Mouse (Mus musculus): ENCODE data around the gene Rpl23.
"Not testable (repeated sequence)": the region's sequence is repeated elsewhere in the genome, so short reads cannot be mapped to it uniquely, and the experiment has no call there.

The Rpl23 gene

DNA sequence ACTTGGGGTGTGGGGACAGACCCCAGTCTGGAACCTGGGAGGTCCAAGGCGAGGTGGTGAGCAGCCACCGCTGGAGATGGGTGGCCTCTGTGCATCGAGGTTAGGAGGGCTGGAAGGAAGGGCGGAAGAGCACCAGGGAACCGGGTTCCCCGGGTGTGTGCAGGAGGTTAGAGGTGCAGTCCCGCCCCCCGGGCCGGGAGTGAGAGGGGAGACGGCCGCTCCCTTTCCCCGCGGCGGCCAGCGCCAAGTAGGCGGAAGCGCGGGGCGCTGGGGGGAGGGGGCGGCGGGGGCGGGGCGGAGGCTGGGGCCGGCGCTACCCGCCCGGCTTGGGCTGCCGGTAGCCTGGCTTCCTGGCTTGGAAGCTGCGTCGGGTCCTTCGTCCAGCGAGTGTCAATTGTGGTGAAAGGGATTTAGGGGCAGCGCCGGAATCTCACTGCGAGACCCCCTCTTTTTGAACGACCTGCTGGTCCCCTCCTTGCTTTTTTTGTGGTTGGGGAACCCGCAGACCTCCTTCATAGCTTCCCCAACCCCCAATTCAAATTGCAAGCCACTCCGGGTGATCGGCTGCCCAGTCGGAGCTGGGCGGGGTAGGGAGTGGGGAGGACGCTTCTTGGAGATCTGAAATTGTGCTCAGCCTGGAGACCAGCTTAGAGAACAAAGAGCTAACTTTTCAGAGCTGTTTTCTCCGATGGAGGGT, 17.9 kb upstream of the Rpl23 start:
- peak; percentile 44 to 50 for DNase-seq (ENCODE audit: low spot score in 2 of 2)

DNA sequence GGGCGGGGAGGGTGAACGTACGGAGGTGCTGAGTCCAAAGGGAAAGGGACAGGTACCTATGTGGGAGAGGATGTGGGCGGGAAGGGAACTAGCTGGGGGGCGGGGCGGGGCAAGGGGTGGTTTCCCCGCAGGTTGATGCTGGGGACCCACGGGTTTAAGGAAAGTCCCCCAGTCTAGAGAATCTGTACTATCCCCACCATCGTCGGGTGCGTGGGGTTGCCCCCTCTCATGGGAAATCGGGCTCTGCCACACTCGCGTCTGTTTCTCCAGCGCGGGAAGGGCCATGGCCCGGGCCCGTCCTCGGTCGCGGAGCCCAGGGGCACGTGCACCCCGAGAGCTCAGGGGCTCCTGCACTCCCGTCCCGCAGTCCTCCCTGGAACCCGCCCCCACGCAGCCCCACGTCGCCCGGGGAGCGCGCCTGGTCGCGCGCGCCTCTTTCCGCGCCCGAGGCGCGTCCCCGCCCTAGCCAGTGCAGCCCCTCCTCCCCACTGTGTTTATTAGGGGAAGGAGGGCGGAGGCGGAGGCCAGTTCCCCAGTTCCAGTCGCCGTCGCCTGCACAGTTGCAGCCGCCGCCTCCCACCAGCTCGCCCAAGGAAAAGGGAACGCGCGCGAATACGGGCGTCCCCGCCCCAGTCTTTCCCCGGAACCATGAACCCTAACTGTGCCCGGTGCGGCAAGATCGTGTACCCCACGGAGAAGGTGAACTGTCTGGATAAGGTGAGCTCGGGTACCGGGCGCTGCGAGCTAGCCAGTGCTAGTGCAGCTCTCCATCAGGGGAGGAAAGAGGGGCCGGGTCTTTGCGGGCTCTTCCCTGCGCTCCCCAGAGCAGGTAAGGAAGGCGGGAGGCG, 17.1 kb upstream of the Rpl23 start:
- peak; percentile 62 to 70 for DNase-seq (ENCODE audit: low spot score in 2 of 2)

DNA sequence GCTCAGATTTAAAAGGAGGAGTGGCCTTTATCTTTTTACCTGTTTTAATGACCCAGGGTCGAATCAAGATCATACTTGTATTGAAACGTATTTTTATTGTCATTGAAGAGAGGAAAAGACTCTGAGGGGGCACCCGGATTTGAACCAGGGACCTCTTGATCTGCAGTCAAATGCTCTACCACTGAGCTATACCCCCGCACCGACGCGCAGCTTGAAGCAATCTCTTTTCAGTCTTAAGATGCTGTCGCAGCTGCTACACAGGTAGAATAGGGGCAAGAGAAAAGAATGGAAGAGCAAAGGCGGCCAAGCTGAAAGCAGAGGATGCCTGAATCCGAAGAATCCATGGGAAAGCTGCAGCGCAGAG, 16.5 kb upstream of the Rpl23 start, which contains the start of gene Lasp1:
Gene Lasp1, plus strand, starts transcription at position 219 of the 364 bp plus-strand sequence.
- peak; percentile 70 to 83 for DNase-seq (ENCODE audit: low spot score in 2 of 2)

DNA sequence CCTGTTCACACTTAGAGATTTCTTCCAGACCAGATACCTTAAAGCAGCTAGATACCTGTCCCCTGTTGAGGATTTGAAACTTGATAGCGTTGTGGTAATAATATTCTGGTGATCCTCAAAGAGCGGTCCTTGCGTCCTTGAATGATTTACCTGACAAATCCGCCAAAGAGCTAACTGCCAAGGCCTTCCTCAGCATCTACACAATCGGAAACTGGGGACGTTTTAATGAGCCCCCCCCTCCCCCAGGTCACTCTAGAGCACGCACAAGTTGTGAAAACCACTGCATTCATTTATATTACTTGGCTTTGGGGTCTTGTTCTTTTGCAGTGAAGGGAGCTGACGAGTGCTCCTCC, 15.8 kb upstream of the Rpl23 start:
- no peak for DNase-seq (ENCODE audit: low spot score in 2 of 2)

DNA sequence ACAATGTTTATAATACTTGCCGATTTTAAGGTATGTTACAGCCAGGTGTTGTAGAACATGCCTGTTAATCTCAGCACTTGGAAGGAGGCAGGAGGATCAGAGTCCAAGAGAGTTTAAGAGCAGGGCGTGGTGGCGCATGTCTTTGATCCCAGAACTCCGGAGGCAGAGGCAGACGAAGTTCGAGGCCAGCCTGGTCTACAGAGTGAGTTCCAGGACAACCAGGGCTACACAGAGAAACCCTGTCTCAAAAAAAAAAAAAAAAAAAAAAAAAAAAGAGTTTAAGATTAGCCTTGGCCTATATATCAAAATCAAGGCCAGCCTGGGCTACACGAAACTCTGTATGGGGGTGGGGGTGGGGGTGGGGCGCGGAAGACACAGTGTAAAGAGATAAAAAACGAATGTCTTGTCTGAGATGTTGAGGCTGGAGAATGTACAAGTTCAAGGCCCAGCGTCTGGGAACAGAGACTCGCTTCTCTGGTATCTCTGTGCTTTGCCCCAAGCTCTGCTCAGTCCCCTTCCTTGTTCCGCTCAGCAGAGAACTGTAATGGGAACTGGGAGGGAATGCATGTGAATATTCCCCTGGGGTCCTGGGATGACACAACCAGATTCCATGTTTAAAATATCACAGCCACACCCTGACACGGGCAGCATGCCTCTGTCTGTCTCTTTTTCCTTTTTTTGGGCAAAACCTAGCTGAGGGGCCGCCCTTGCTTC, 15.3 kb upstream of the Rpl23 start:
- no peak for DNase-seq (ENCODE audit: low spot score in 2 of 2)

DNA sequence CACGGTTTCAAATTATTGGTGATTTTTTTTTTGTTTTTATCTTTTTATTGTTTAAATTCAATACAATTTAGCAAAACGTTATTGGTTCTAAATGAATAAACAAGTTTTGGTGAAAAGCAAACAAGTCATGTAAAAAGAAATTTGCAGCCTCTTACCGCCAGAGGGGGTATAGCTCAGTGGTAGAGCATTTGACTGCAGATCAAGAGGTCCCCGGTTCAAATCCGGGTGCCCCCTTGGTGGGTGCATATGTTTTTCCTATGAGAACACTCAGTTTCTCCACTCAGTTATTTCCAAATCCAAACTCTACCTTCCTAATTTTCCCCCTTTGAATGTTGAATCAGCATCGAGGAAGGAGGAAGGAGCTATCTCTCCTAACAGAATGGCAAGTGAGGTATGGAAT, 14.7 kb upstream of the Rpl23 start:
- DNase-seq (ENCODE audit: low spot score in 2 of 2): peak; percentile 32 to 63

DNA sequence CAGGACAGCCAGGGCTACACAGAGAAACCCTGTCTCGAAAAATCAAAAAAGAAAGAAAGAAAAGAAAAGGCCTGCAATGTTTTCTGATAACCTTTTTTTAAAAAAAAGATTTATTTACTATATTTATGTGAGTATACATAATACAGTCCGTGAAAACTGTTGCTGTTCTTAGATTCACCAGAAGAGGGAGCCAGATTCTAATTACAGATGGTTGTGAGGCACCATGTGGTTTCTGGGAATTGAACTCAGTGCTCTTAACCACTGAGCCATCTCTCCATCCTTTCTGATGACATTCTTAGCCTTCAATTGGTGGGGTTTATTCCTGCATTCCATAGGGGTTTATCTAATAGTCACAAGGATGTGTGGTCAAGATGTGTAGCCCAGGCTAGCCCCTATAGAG, 10.9 kb upstream of the Rpl23 start:
- peak in 1 of 2 experiments; percentile 31 for DNase-seq (ENCODE audit: low spot score in 2 of 2)

DNA sequence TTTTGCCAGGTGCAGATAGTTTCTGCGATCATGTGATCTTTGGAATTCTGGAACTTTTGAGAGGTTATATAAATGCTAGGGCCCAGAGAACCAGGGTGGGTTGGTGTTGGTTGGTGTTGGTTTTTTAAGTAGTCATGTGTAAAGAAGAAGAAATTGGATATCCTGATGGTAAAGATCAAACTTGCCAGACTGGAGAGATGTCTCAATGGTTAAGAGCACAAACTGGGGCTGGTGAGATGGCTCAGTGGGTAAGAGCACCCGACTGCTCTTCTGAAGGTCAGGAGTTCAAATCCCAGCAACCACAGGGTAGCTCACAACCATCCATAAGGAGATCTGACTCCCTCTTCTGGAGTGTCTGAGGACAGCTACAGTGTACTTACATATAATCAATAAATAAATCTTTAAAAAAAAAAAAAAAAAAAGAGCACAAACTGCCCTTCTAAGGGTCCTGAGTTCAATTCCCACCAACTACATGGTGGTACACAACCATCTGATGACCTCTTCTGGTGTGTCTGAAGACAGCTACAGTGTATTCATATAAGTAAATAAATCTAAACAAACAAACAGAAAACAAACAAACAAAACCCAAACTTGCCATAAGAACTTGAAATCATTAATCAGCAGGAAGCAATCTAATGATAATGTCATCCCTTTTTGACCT, 8.7 kb upstream of the Rpl23 start:
- not testable (repeated sequence) for DNase-seq (ENCODE audit: low spot score in 2 of 2)

DNA sequence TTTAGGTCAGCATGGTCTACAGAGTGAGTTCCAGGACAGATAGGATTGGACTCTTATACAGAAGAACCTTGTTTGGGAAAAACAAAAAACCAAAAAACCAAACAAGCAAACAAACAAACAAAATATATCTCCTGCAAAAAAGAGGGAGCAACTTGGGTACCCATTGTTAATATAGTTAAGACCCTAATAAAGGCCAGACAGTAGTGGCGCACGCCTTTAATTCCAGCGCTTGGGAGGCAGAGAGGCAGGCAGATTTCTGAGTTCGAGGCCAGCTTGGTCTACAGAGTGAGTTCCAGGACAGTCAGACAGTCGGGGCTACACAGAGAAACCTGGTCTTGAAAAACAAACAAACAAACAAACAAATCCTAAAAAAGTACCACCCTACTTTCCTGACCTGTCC, 7.5 kb upstream of the Rpl23 start:
- no peak for DNase-seq (ENCODE audit: low spot score in 2 of 2)

DNA sequence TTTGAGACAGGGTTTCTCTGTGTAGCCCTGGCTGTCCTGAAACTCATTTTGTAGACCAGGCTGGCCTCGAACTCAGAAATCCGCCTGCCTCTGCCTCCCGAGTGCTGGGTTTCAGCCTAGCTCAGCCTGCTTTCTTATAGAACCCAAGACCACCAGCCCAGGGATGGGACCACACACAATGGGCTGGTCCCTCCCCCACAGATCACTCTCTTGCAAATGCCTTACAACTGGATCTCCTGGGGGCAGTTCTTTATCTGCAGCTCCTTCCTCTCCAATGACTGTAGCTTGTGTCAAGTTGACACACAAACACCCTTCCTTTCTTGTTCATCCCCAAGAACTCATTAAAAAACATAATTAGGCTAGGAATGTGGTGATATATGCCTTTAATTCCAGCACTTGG, 5.7 kb upstream of the Rpl23 start:
- no peak for DNase-seq (ENCODE audit: low spot score in 2 of 2)

DNA sequence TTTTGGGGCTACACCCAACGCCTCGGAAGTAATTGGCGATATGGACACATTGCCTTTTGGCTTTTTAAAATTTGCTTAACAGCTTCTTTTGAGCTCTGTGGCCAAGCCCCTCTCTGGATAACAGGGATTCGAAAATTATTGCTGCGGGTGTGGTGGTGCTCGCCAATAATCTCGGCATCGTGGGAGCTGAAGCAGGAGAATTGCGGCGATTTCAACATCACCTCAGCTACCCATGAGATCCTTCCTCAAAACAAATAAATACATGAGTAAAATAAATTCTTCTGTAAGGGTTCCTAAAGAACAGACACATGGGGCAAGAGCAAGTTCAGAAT, 293 bp upstream of the Rpl23 start:
- no peak for DNase-seq (ENCODE audit: low spot score in 2 of 2)

DNA sequence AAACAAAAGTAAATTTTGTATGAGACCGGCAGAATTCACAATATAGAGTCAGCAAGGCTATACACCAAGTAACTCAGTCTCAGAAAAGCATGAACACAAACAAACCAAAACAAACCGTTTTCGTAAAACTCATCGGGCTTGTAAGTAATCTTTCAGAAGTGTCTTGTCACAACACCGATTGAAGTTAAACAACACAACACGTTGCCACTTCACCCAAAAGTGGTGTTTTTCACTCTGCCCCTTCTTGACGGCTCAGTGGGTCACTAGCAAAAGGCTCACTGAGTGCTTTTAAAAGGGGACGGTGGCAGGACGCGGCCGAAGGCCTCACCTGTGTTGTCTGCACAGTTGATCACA, 782 bp downstream of the Rpl23 start:
- DNase-seq (ENCODE audit: low spot score in 2 of 2): no peak

DNA sequence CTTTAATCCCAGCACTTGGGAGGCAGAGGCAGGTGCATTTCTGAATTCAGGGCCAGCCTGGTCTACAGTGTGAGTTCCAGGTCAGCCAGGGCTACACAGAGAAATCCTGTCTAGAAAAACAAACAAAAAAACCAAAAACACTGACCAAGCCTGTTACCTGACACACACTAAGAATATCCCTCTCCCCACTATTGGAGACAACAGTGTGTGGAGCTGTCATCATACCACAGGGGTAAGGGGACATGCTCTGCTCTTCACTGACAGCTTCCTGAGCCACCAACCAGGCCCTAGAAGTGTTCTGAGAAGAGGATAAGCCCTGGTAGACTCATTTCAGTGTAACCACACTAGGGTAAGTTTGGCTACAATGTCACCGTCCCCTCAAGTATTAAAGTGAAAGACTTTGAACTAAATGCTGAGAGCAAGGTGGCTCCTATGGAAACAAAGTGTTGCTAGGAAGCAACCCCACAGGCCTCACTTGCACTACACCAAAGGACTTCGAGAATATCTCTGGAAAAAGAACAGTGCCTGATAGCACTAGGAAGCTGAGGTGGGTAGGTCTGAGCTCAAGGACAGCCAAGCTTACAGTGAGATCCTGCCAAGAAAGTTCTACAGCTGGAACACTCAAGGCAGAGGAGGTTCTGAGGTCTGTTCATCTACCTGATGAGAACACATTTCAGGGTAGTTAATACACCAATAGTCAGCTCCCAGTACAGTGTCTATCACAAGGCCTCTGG, 2.1 kb downstream of the Rpl23 start:
- no peak for DNase-seq (ENCODE audit: low spot score in 2 of 2)

DNA sequence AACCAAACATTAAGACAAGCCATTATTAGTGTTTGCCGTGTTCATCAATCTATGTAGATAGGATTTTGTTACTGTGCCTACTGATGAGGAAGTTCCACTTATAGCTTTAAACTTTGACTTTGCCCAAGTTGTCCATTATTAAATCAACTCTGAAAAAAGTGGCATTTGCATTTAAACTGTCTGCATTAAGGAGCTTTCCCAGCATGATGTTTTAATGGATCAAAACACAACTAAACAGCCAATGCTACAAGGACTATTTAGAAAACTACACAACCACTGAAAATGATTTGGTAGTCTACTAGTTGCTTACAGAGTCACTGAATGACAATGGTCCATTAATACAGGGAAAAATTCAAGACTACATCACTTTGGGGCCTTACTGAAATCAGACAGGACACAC, 3.3 kb downstream of the Rpl23 start:
- no peak for DNase-seq (ENCODE audit: low spot score in 2 of 2)

DNA sequence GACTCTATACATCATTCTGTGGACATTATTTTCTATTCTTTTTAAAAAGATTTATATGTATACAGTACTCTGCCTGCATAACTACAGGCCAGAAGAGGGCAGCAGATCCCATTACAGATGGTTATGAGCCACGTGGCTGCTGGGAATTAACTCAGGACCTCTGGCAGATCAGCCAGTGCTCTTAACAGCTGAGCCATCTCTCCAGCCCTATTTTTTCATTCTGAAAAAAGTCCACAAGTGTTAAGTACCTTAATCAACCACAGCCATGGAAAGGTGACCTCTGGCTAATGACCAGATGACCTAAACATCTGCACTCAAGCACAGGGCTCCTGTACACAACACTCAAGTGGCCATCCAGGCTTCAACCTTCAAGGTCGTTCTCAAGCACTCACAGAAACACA, 5.1 kb downstream of the Rpl23 start:
- DNase-seq (ENCODE audit: low spot score in 2 of 2): no peak

DNA sequence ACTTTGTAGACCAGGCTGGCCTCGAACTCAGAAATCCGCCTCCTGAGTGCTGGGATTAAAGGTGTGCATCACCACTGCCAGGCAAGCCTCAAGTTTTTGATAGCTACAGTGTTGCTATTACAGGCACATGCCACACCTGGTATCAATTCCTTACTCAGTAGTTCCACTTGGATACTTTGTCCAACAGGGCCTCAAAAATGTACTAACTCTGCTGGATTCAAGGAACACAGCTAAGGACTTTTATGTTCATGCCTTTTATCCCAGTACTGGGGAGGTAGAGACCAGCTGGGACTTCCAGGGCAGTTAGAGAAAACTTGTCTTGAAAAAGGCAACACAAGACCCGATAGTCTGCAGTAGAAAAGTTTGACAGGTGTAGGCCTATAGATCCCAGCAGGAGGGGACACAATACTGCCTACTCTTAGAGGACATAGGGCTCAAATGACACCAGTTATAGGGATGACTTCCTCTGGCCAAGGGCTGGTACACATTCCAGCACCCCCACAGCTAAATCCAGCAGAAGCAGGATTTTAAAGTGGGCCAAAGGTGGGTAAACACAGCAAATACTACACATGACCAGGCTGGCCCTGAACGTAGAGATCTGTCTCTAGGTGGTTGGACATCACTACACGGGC, 5.6 kb downstream of the Rpl23 start:
- DNase-seq (ENCODE audit: low spot score in 2 of 2): no peak

DNA sequence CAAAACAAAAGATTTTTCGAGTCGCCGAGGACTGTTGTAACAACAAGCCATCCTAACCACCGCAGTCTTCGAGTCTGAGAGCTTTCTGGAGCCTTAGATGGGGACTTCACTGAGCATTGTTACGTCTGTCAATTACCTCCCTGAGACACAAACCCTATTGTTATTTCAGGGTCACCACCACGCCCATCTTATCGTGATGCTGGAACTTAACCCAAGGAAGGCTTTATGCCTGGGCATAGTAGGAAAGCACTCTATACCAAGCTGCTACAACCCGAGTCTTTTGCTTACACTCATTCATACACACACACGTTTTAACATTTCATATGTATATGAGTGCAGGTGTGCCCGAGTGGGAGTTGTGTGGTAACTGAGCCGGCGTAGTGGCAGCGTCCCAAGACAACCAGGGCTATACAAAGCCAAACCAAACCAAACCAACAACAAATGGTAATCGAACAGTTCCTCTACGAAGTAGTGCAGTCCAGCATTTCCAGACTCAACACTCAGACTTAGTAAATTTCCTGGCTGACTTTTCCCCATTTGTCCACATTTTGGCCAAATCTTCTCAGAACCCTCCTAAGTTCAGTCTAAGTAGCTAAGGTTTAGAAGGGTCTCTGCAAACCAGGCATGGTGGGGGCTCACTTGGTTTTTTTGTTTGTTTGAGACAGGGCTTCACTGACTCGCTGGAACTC, 6.3 kb downstream of the Rpl23 start, which contains the start of gene 1700001P01Rik:
Gene 1700001P01Rik, minus strand, starts transcription at position 111 of the 689 bp plus-strand sequence.
- no peak for DNase-seq (ENCODE audit: low spot score in 2 of 2)

DNA sequence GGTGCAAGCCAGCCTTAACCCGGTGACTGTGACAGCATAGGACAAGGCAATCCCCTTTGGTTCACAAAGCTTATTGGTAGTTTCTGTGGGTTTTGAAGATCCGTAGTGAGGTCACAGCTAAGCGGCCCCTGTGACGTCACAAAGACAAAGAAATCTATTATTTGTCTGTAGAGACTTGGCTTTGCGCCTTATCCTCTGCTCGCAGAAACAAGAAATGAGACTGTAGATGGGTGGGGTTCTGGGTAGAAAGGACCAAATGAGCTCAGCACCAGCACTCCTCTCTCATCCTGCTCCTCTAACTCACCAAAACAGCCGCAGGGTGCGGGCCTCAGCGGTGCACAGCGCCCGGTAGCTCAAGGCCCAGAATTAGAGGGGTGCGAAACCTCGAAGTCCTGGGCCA, 7.1 kb downstream of the Rpl23 start:
- DNase-seq (ENCODE audit: low spot score in 2 of 2): no peak

DNA sequence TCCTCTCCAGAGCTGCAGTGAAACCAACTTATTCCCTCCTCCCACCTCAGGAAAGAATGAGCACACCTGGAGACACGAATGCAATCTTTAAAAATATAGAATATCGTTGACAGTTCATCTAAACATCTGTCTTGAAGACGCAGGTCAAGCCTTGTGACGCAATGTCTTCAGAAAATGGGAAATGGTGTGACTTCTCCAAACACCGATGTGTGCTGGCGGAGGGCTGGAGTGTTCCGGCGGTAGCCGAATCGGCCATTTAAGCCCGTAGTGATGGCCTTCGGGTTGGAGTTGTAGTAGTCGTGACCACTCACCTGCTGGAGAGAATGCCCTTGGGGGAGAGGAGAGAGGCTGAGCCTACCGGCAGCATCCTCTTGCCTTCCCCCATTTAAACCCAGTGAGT, 10.8 kb downstream of the Rpl23 start:
- DNase-seq (ENCODE audit: low spot score in 2 of 2): no peak

DNA sequence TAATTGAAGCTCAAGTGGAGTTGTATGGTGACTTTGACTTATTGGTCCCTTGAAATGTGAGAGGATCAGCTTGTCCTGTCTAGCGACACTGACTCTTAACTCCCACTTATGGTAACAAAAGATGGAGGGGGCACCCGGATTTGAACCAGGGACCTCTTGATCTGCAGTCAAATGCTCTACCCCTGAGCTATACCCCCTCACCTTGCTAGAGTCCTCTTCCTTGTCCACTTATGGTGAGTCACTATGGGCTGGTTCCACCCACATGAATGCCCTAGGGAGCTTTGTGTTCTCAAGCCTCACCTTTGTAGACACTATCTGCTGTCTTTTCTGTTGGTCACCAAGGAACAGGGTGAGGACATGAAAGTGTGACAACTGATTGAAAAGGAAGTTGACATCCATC, 12.5 kb downstream of the Rpl23 start:
- no peak for DNase-seq (ENCODE audit: low spot score in 2 of 2)

Data from spleen, postnatal 14 days (tissue).